Mouse (Mus musculus) thymus, adult 2 months (tissue): ENCODE measurements around the gene Golph3. TPM values are rescaled to one million over a fixed set of nuclear protein-coding genes. Genes with fewer than 3 reads are reported as not detected.

Experiments used
- DNase-seq: peaks from one replicate; pipeline ENCODE4 v3.0.0; 2021
- H3K27ac ChIP-seq: fragments of 200-500 bp; 2 replicates; pipeline ENCODE4 v1.5.1; 2012; ENCODE audit warnings: low read length, control low read depth; ENCODE audit not compliant: control insufficient read depth, insufficient read depth
- H3K27me3 ChIP-seq: fragments of 200-500 bp; 2 replicates; pipeline ENCODE4 v1.6.1; 2012; ENCODE audit warnings: mild to moderate bottlenecking, low read length, moderate library complexity, mixed read lengths; ENCODE audit not compliant: control insufficient read depth, insufficient read depth
- H3K36me3 ChIP-seq: fragments of 200-500 bp; 2 replicates; pipeline ENCODE4 v1.6.1; 2012; ENCODE audit warnings: mild to moderate bottlenecking, low read length, moderate library complexity; ENCODE audit not compliant: control insufficient read depth, insufficient read depth
- H3K4me1 ChIP-seq: fragments of 200-500 bp; replicated peaks from 2 replicates; pipeline ENCODE4 v1.6.1; 2012; ENCODE audit warnings: low read length; ENCODE audit not compliant: control insufficient read depth, insufficient read depth
- H3K4me3 ChIP-seq: fragments of 200-500 bp; 2 replicates; pipeline ENCODE4 v1.5.1; 2012; ENCODE audit warnings: mild to moderate bottlenecking, low read length, control low read depth, moderate library complexity; ENCODE audit not compliant: control insufficient read depth, insufficient read depth
- CTCF ChIP-seq: fragments of 200-500 bp; IDR thresholded peaks from 2 replicates; pipeline ENCODE4 v1.5.1; 2012; ENCODE audit warnings: mild to moderate bottlenecking, control low read depth, low read length, moderate library complexity, borderline replicate concordance; ENCODE audit not compliant: control insufficient read depth, poor library complexity, insufficient read depth; ENCODE audit errors: extremely low read depth
- POLR2A ChIP-seq: fragments of 200-500 bp; IDR thresholded peaks from 2 replicates; pipeline ENCODE4 v1.6.1; 2012; ENCODE audit warnings: mild to moderate bottlenecking, low read length, control low read depth, moderate library complexity; ENCODE audit not compliant: control insufficient read depth, poor library complexity, insufficient read depth; ENCODE audit errors: extremely low read depth
- WGBS: fragments of 180-500 bp; shearing (Covaris S2); methylation state at CpG from one replicate; pipeline ENCODE4 v1.1.7; 2018; 5-methylcytosine and 5-hydroxymethylcytosine counted together
- polyA plus RNA-seq: library from polyadenylated mRNA; depleted of rRNA; stranded (reverse); fragments of >200 nt; gene quantifications from 2 replicates; pipeline ENCODE4 v1.2.3, GENCODE M21; 2012

Golph3 gene
- polyA plus RNA-seq, 1 experiment: 95.5 TPM

DNA sequence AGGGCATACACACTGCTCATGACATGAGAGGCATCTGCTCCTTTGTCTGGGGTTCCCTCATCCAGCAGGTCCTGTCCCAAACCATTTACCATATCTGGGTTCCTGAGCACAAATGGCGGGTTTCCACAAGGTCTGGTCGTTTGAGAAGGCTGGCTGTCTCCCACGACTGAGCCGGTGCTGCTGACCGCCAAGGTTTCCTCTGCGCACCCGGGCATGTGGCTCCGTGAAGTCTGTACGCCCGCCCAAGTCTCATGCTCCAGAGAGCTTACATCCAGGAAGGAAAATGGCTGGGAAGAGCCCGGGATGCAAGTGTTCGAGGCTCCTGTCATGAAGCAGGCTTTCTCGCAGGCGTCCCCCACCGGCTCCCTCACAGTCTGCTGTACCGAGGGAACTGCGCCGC is 53.7 kb downstream of the Golph3 start:
- Histone ChIP-seq H3K27me3 (no peaks in the 10 kb centered on the region), H3K4me3 (no peak overlapping the region), H3K27ac (no peak overlapping the region), H3K4me1 (peaks cover 20% of the 10 kb centered on the region), H3K36me3 (no peaks in the 10 kb centered on the region)
- 76% methylated on average over 18 of the region's 18 CpGs for WGBS
- DNase-seq: no peak
- TF ChIP-seq POLR2A: no peak

DNA sequence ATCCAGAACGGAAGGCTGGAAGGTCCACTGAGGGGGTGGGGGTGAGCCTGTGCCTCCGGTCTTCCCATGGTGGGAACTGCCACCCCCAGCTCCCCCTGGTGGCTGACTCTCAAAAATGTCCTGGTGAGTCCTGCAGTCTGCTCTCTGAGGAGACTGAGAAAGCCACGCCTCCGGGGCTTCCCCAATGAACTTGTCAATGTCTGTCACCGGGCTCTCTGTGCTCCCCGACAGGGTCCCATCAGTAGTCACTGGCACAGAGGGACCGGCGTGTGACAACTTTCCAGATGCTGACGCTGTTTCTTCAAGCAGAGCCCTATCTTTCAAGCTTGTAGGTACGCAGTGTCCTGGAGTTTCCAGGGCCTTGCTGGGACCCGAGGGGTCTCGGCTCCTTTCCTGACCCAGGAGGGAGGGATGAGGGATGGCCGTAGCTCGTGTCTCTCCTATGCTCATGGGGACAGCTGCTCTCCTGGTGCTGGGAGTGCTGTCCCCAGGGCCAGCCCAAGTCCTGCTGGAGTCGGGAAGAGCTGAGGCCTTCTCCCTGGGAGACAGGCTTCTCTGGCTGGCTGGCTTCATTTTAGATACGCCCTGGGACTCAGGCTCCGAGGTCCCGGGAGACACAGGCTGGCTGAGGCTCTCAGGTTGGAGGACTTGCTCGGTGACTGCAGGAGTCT is 54.5 kb downstream of the Golph3 start:
- DNase-seq: peak; percentile 89
- H3K4me1 ChIP-seq: peaks cover 20% of the 10 kb centered on the region
- no peak overlapping the region for H3K27ac ChIP-seq
- no peaks in the 10 kb centered on the region for H3K27me3 ChIP-seq
- whole genome bisulfite sequencing: 5% methylated on average over 19 of the region's 19 CpGs
- no peaks in the 10 kb centered on the region for H3K36me3 ChIP-seq
- TF ChIP-seq CTCF (peak; percentile 91), POLR2A (no peak)
- H3K4me3 ChIP-seq: peak overlapping the region; percentile 43

DNA sequence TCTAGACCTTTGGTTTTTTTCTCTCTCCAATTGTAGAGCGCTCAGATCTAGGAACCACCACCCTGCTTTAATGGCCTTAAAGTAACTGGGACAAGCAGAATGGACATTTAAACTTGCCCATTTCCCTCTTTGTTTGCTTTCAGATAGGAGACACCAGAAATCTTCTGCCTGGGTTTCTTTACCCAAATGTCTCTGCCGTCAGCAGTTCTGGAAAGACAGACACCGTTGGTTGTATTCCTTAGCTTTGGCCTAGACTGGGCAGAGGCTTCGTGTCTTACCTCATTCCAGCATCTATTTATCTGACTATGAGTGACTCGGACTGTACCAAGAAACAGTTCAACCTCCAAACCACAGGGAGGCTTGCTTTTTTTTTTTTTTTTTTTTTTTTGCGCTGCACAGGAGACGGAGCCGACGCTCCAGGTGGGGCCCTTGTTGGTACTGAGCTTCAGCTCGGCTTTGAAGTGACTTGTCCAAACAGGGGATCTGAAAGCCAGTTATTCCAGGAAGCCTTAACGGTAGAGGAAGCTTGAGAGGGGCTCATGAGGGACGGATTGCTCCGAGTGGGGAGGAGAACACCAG is 55.3 kb downstream of the Golph3 start:
- no peaks in the 10 kb centered on the region for H3K27me3 ChIP-seq
- TF ChIP-seq CTCF (no peak), POLR2A (no peak)
- DNase-seq: no peak
- H3K36me3 ChIP-seq: no peaks in the 10 kb centered on the region
- no peak overlapping the region for H3K27ac ChIP-seq
- no peak overlapping the region for H3K4me3 ChIP-seq
- 7% methylated on average over 13 of the region's 13 CpGs for WGBS
- H3K4me1 ChIP-seq: peaks cover 18% of the 10 kb centered on the region

DNA sequence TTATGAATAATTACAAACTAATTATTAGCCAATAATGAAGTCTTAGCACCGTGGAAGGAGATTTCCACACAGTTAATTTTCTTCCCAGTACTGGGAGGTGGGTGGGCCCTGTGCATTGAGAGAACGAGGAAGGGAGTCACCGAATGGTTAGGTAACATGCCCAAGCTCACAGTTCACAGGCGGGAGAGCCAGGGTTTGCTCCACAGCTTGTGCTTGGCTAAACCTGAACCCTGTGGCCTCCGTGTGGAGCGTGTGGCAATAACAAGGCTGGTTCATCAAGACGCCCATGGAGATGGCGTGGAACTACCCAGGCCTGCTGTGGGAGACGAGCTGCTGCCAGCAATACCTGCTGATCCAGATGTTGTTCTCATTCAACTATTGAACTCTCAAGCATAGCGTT is 56.5 kb downstream of the Golph3 start:
- DNase-seq: no peak
- H3K36me3 ChIP-seq: no peaks in the 10 kb centered on the region
- no peak for TF ChIP-seq CTCF
- no peak for TF ChIP-seq POLR2A
- H3K27ac ChIP-seq: no peak overlapping the region
- no peaks in the 10 kb centered on the region for H3K27me3 ChIP-seq
- H3K4me3 ChIP-seq: no peak overlapping the region
- WGBS: 90% methylated on average over 10 of the region's 10 CpGs
- H3K4me1 ChIP-seq: peaks cover 18% of the 10 kb centered on the region

DNA sequence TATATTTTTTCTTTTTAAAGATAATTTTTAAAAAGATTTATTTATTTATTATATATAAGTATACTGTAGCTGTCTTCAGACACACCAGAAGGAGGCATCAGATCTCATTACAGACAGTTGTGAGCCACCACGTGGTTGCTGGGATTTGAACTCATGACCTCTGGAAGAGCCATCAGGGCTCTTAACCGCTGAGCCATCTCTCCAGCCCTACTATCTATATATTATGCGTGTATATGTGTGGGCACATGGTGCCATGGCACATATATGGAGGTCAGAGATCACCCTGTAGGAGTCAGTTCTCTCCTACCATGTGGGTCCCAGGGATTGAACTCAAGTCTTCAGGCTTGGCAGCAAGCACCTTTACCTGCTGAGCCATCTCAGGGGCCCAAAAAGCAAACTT is 58.8 kb downstream of the Golph3 start:
- no peak for TF ChIP-seq POLR2A
- no peak for TF ChIP-seq CTCF
- peaks cover 17% of the 10 kb centered on the region for H3K4me1 ChIP-seq
- no peaks in the 10 kb centered on the region for H3K36me3 ChIP-seq
- no peaks in the 10 kb centered on the region for H3K27me3 ChIP-seq
- H3K4me3 ChIP-seq: no peak overlapping the region
- DNase-seq: no peak
- 96% methylated on average over 3 of the region's 3 CpGs for WGBS
- no peak overlapping the region for H3K27ac ChIP-seq

DNA sequence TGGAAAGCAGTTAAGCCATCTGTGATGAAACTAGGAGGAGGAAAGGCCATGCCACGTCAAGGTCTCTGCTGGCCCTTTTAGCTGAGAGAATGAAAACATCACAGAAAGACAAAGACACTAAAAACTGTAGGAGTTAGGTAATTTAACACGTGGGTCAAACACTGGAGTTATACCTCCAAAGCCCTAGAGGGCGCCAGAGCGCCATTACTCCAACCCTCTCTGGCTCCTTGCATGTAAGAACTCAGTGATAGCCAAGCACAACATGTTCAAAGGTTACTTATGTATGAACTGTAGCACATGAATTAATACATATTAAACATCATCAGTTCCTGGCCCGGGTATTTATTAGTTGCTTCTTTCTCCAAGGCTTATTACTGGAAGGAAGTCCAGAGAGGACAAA is 59.3 kb downstream of the Golph3 start:
- Histone ChIP-seq H3K36me3 (no peaks in the 10 kb centered on the region), H3K4me3 (no peak overlapping the region), H3K27ac (no peak overlapping the region), H3K27me3 (no peaks in the 10 kb centered on the region), H3K4me1 (peaks cover 12% of the 10 kb centered on the region)
- DNase-seq: peak; percentile 71
- TF ChIP-seq CTCF: no peak
- TF ChIP-seq POLR2A: no peak
- WGBS: 46% methylated on average over 5 of the region's 5 CpGs
